Mouse (Mus musculus) intestine, embryonic 15.5 days (tissue): ENCODE results near the gene Hba-a1. TPM values are rescaled to one million over a fixed set of nuclear protein-coding genes. Genes with fewer than 3 reads are reported as not detected.
"Not testable (repeated sequence)": the region's sequence is repeated elsewhere in the genome, so short reads cannot be mapped to it uniquely, and the experiment has no call there.

Experiments used
- ATAC-seq: fragments of 200-750 bp; cut with Nextera tagmentation; 2 replicates; pipeline ENCODE4 v1.8.0; 2017; ENCODE audit warnings: moderate TSS enrichment, moderate library complexity
- H3K27ac ChIP-seq: fragments of 300-500 bp; sonication (generic); 2 replicates; pipeline ENCODE4 v1.5.1; 2015; ENCODE audit warnings: mild to moderate bottlenecking, inconsistent platforms
- H3K27me3 ChIP-seq: fragments of 300-500 bp; sonication (generic); replicated peaks from 2 replicates; pipeline ENCODE4 v1.6.1; 2015; ENCODE audit warnings: inconsistent platforms
- H3K36me3 ChIP-seq: fragments of 300-500 bp; sonication (generic); 2 replicates; pipeline ENCODE4 v1.6.1; 2015; ENCODE audit warnings: inconsistent platforms
- H3K4me1 ChIP-seq: fragments of 300-500 bp; sonication (generic); replicated peaks from 2 replicates; pipeline ENCODE4 v1.6.1; 2015; ENCODE audit warnings: inconsistent platforms
- H3K4me2 ChIP-seq: fragments of 300-500 bp; sonication (generic); replicated peaks from 2 replicates; pipeline ENCODE4 v1.6.1; 2015; ENCODE audit warnings: mild to moderate bottlenecking, inconsistent platforms
- H3K4me3 ChIP-seq: fragments of 300-500 bp; sonication (generic); replicated peaks from 2 replicates; pipeline ENCODE4 v1.5.1; 2015; ENCODE audit warnings: inconsistent platforms
- H3K9ac ChIP-seq: fragments of 300-500 bp; sonication (generic); 2 replicates; pipeline ENCODE4 v1.6.1; 2015; ENCODE audit warnings: inconsistent platforms
- H3K9me3 ChIP-seq: fragments of 300-500 bp; sonication (generic); 2 replicates; pipeline ENCODE4 v1.6.1; 2016; ENCODE audit warnings: inconsistent platforms
- WGBS: fragments of 180-500 bp; shearing (Covaris S2); methylation state at CpG from one replicate; pipeline ENCODE4 v1.1.7; 2015; 5-methylcytosine and 5-hydroxymethylcytosine counted together
- polyA plus RNA-seq: library from polyadenylated mRNA; unstranded; fragments of >200 nt; fragmentation: Nextera tagmentation; extraction: Ambion mirVana; gene quantifications from 2 replicates; pipeline ENCODE4 v1.2.1, GENCODE M21; 2015

The Hba-a1 gene
- polyA plus RNA-seq, 1 experiment from 2014 or later = 4,064 TPM

DNA sequence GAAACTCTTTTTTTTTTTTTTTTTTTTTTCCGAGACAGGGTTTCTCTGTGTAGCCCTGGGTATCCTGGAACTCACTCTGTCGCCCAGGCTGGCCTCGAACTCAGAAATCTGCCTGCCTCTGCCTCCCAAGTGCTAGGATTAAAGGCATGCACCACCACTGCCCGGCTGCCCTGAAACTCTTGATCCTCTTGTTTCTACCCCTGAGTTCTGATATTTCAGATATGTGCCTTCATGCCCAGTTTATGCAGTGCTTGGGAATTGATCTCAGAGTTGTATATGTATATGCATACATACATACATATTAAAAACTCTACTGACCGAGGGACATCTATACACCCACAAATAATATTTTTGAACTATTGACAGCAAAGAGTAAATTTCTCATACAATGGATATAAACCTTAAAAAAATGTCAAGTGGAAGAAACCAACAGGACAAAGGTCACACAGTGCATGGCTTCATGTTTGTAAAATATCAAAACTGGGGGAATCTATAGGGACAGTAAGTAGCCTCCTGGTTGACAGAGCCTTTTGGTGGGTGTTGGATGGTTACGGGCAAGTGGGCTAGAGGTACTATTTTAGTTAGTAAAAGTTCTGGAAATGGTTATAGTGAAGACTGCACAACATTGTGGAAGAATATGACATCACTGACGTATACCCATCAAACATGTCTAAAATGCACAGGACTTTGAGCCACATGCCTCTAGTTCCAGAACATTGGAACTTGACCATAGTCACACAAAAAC is 1.9 kb downstream of the Hba-a1 start:
- ATAC-seq = peak; percentile 56; the same call in 1 of the 2 replicates
- H3K9me3 ChIP-seq = no peaks in the 10 kb centered on the region
- H3K9ac ChIP-seq = no peak overlapping the region
- H3K4me2 ChIP-seq = no peak overlapping the region
- 76% methylated on average over 7 of the region's 7 CpGs for WGBS
- no peak overlapping the region for H3K27ac ChIP-seq
- no peaks in the 10 kb centered on the region for H3K36me3 ChIP-seq
- H3K4me3 ChIP-seq = no peak overlapping the region
- peaks cover 7% of the 10 kb centered on the region; the same call in 1 of the 2 replicates for H3K27me3 ChIP-seq
- H3K4me1 ChIP-seq = no peaks in the 10 kb centered on the region

DNA sequence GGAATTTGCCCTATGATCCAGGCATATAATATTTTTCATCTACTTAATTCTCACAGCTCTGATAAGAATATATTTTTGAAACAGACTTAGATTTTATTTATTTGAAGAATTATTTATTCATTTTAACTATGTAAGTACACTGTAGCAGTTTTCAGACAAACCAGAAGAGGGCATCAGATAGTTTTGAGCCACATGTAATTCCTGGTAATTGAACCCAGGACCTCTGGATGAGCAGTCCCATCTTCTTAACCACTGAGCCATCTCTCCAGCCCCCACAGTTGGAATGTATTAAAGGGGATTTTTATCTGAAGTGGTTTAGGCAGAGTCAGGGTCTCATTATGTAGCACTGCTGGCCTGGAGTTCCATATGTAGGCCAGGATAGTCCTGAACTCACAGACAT is 2.6 kb downstream of the Hba-a1 start:
- H3K9me3 ChIP-seq, ATAC-seq, H3K27ac ChIP-seq, H3K9ac ChIP-seq, H3K27me3 ChIP-seq, H3K4me2 ChIP-seq, H3K4me1 ChIP-seq, H3K36me3 ChIP-seq, H3K4me3 ChIP-seq: not testable (repeated sequence)

DNA sequence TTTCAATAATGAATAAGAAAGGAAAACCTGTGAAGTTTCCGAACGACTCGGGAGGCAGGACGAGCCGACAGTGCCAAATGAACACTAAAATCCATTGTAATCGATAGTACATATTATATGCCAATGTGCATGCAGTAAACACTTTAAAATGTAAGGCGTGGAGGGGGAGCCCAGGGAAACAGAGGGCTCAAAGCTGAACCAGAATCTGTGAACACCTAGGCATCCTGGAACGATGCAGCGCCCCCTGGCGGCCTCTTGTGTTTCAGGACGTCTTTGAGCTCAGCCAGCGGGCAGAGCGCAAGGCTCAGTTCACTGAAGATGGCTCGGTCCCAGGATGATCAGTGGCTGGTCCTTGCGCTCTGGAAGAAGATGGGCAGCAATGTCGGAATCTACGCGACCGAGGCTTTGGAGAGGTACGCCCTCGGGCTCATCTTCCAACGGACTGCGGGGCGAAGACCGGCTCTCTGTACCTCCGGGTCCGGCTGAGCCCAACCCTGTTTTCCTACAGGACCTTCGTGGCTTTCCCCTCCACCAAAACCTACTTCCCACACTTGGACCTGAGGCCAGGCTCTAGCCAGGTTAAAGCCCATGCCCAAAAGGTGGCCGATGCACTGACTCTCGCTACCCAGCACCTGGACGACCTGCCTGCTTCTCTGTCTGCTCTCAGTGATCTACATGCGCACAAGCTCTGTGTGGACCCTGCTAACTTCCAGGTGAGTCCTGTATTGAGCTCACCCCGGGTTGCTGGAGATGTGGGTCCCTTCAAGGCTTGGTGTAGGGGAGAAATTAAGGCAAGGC is 3.6 kb downstream of the Hba-a1 start, which contains the start of gene Hbq1b:
Gene Hbq1b (plus strand): TSS at position 271 of the 798 bp plus-strand sequence.
- Histone ChIP-seq H3K4me3 (peak within 1 kb of the TSS; percentile 20; the same call in 1 of the 2 replicates), H3K4me2 (peak within 1 kb of the TSS; percentile 59)
- ATAC-seq = peak; percentile 71
- not testable (repeated sequence) for H3K36me3 ChIP-seq, H3K9me3 ChIP-seq, H3K27ac ChIP-seq, H3K4me1 ChIP-seq, H3K27me3 ChIP-seq, H3K9ac ChIP-seq
- WGBS = 20% methylated on average over 32 of the region's 33 CpGs

DNA sequence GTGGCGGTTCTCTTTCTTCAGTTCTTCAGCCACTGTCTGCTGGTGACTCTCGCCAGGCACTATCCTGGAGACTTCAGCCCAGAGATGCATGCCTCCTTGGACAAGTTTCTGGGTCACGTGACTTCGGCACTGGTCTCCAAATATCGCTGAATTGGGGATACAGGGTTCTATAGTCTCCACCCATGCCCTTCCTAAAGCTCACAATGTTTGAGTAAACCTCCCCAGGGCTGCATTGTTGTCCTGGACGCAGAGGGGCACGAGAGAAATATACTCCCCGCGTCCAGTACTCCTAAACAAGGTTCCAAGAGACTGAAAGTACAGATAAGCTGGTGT is 4.1 kb downstream of the Hba-a1 start:
- Histone ChIP-seq H3K4me3 (no peak overlapping the region), H3K27ac (no peak overlapping the region), H3K4me1 (no peaks in the 10 kb centered on the region), H3K27me3 (peaks cover 4% of the 10 kb centered on the region; the same call in 1 of the 2 replicates), H3K9ac (no peak overlapping the region), H3K9me3 (no peaks in the 10 kb centered on the region), H3K36me3 (no peaks in the 10 kb centered on the region), H3K4me2 (no peak overlapping the region)
- ATAC-seq = no peak
- WGBS = 66% methylated on average over 9 of the region's 9 CpGs

DNA sequence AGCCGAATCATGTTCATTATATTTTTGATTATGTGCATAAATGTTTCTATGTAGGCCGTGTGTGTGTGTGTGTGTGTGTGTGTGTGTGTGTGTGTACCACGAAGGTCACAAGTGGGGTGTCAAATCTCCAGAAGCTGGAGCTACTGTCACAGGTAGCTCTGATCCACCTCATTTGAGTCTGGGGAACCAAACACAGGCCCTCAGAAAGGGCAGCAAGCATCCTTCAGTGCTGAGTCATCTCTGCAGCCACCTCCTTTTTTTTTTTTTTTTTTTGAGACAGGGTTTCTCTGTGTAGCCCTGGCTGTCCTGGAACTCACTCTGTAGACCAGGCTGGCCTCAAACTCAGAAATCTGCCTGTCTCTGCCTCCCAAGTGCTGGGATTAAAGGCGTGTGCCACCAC is 9.5 kb downstream of the Hba-a1 start:
- WGBS = 81% methylated on average over 4 of the region's 4 CpGs
- not testable (repeated sequence) for H3K27me3 ChIP-seq, H3K9ac ChIP-seq, H3K27ac ChIP-seq, H3K4me3 ChIP-seq, H3K4me1 ChIP-seq, H3K4me2 ChIP-seq, H3K36me3 ChIP-seq, ATAC-seq, H3K9me3 ChIP-seq

DNA sequence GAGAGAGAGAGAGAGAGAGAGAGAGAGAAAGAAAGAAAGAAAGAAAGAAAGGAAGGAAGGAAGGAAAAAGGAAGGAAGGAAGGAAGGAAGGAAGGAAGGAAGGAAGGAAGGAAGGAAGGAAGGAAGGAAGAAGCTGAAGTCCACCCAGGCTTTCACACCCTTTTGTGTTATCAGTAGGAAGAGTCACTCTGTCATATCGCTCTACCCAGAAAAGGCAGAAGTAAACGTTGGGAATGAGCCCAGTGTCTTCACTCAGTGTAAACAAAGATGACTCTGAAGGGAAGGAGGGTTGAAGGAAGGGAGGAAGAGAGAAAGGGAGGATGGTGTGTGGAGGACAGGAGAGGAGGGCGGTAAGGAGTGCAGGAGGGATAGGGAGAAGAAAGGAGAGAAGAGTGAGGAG is 10.2 kb downstream of the Hba-a1 start:
- WGBS = 49% methylated on average over 3 of the region's 3 CpGs
- ATAC-seq, H3K9me3 ChIP-seq, H3K4me3 ChIP-seq, H3K27ac ChIP-seq, H3K4me2 ChIP-seq, H3K36me3 ChIP-seq, H3K9ac ChIP-seq, H3K4me1 ChIP-seq, H3K27me3 ChIP-seq: not testable (repeated sequence)

DNA sequence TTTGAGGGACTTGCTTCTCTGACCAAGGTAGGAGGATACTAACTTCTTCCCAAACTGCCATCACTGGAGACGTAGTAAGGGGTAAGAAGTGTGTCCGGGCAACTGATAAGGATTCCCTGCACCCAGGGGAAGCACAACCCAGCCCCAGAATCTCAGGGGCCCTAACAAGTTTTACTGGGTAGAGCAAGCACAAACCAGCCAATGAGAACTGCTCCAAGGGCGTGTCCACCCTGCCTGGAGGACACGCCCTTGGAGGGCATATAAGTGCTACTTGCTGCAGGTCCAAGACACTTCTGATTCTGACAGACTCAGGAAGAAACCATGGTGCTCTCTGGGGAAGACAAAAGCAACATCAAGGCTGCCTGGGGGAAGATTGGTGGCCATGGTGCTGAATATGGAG is 12.9 kb downstream of the Hba-a1 start, which contains the start of gene Hba-a2:
Gene Hba-a2 (plus strand): TSS at position 287 of the 400 bp plus-strand sequence.
- not testable (repeated sequence) for H3K27me3 ChIP-seq, H3K27ac ChIP-seq, H3K9me3 ChIP-seq, H3K9ac ChIP-seq, H3K4me1 ChIP-seq, H3K36me3 ChIP-seq, H3K4me2 ChIP-seq, H3K4me3 ChIP-seq
- ATAC-seq = peak; percentile 76
- WGBS = no CpG with 5 or more reads among the region's 4 CpGs

DNA sequence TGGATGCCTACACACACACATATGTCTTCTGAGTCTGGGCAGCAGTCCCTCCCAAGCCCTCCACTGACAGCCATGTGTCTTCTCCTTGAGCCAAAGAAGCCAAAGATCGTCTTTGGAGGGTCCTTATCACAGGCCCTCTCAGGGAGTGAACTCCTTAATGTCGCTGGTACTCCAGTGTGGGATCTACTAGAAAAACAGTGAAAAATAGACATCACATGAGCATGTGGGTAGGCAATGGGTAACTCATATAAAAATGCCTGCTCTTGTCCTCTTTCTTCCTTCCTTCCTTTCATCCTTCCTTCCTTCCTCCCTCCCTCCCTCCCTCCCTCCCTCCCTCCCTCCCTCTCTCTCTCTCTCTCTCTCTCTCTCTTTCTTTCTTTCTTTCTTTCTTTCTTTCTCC is 14.1 kb downstream of the Hba-a1 start:
- not testable (repeated sequence) for H3K9me3 ChIP-seq, H3K9ac ChIP-seq, H3K36me3 ChIP-seq, H3K27ac ChIP-seq, H3K4me1 ChIP-seq, H3K4me3 ChIP-seq, ATAC-seq, H3K4me2 ChIP-seq
- 29% methylated on average over 2 of the region's 2 CpGs for WGBS
- peaks cover 11% of the 10 kb centered on the region; the same call in 1 of the 2 replicates for H3K27me3 ChIP-seq

DNA sequence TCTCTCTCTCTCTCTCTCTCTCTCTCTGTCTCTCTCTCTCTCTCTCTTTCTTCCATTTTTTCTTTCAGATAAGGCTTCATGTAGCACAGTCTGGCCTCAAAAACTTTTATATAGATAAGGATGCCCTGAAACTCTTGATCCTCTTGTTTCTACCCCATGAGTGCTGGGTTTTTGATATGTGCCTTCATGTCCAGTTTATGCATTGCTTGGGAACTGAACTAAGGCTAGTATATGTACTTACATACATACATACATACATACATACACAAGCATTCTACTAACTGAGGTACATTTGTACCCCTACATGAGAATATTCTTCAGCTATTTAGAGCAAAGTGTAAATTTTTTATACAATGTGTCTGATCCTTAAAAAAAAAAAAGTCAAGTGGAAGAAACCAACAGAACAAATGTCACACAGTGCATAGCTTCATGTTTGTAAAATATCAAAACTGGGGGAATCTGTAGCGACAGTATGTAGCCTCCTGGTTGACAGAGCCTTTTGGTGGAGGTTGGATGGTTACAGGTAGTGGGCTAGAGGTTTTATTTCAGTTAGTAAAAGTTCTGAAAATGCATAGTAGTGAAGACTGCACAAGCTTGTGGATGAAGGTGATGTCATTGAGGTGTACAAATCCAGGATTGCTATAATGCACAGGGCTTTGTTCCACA is 14.7 kb downstream of the Hba-a1 start:
- Histone ChIP-seq H3K9me3 (no peaks in the 10 kb centered on the region), H3K27me3 (peaks cover 11% of the 10 kb centered on the region; the same call in 1 of the 2 replicates), H3K4me1 (no peaks in the 10 kb centered on the region), H3K4me2 (no peak overlapping the region), H3K9ac (no peak overlapping the region), H3K27ac (no peak overlapping the region), H3K4me3 (no peak overlapping the region), H3K36me3 (no peaks in the 10 kb centered on the region)
- ATAC-seq = no peak
- WGBS = 90% methylated on average over 1 of the region's 1 CpGs

DNA sequence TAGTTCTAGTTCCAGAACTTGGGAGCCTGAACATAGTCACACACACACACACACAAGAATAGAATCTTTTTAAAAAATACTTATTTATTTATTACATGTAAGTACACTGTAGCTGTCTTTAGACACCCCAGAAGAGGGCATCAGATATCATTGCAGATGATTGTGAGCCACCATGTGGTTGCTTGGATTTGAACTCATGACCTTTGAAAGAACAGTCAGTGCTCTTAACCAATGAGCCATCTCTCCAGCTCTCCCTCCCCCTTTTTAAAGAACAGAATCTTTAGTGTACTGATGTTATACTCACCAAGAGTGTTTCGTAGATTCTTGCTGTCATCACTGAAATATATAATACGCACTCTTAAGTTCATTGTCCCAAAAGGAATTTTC is 15.2 kb downstream of the Hba-a1 start:
- Histone ChIP-seq H3K27ac (no peak overlapping the region), H3K4me3 (no peak overlapping the region), H3K9ac (no peak overlapping the region), H3K4me1 (no peaks in the 10 kb centered on the region), H3K36me3 (no peaks in the 10 kb centered on the region), H3K27me3 (peaks cover 11% of the 10 kb centered on the region; the same call in 1 of the 2 replicates), H3K9me3 (no peaks in the 10 kb centered on the region), H3K4me2 (no peak overlapping the region)
- ATAC-seq = peak; percentile 3; the same call in 1 of the 2 replicates
- 88% methylated on average over 2 of the region's 2 CpGs for WGBS

DNA sequence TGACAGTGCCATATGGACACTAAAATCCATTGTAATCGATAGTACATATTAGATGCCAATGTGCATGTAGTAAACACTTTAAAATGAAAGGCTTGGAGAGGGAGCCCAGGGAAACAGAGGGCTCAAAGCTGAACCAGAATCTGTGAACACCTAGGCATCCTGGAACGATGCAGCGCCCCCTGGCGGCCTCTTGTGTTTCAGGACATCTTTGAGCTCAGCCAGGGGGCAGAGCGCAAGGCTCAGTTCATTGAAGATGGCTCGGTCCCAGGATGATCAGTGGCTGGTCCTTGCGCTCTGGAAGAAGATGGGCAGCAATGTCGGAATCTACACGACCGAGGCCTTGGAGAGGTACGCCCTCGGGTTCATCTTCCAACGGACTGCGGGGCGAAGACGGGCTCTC is 16.6 kb downstream of the Hba-a1 start, which contains the start of gene Hbq1a:
Gene Hbq1a (plus strand): TSS at position 205 of the 400 bp plus-strand sequence.
- Histone ChIP-seq H3K27me3 (peaks cover 11% of the 10 kb centered on the region; the same call in 1 of the 2 replicates), H3K4me2 (peak within 1 kb of the TSS; percentile 50)
- not testable (repeated sequence) for H3K27ac ChIP-seq, H3K36me3 ChIP-seq, H3K9ac ChIP-seq, H3K4me1 ChIP-seq, H3K4me3 ChIP-seq, H3K9me3 ChIP-seq
- peak; percentile 50 for ATAC-seq
- WGBS = 8% methylated on average over 16 of the region's 16 CpGs
